Mouse (Mus musculus) frontal cortex, postnatal 36 days (tissue): ENCODE results near the gene Sppl3.

Experiments
- DNase-seq, 2 experiments: peaks; one replicate each; pipeline ENCODE4 v3.0.0; 2022; ENCODE audit warnings: low spot score in 2 of 2

Gene Sppl3

DNA sequence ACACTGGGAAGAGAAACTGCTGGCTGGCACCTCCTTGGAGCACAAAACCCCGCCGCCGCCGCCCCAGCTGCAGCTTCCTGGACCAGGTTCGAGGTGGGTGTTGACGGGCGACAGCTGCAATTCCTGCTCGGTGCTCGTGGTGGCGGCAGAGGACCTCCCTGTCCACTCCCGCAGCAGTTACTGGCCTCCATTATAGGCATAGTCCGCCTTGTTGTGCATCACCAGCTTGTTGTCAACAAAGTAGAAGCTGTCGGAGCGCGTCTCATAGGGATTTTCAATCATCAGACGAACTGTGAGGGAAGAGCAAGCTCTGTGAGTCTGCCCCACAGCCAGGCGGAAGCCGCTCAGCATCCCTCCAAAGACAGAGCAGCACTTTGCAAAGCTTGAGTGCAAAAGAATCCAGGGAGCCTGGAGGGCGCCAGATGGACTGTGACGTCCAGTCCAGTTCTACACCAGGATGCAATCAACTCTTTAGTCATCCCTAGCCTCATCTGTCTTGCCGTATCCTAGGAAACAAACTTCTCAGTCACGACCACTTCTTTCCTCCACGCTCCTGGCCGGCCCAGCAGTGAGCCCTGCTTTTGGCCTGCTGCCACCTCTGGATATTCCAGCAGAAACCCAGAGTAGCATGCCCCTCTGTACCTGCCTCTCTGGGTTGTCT lies 114.4 kb downstream of the Sppl3 start:
- DNase-seq, result peak; percentile 87 to 92

DNA sequence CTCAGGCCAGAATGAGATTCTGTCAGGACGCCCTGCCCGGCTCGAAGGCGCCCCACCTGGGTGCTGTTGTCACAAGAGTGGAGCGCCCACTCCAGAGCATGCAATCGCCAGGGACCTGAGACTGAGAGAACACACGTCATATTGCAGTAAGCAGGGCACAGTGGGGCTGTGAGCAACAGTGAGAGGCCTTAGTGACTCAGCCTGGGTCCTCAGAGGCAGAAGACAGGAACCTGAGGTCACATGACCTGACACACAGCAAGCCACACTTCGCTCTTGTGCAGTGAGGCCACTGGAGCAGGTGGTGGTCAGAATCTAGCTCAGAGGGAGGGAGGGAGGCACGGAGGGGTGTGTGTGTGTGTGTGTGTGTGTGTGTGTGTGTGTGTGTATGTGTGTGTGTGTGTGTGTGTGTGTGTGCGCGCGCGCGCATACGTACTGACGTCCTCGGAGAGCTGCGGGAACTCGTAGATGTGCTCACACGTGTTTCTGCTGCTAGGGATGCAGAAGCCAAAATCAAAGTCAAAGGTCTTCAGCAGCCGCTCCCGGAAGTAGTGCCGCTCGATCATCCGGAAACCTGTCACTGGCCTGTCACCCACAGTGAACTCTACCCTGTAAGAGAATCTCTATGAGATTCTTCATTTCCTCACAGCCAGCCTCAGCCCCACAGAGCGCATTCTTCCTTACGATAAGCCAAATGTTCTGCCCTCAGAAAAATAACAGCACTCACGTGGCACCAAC lies 115.8 kb downstream of the Sppl3 start:
- no peak for DNase-seq

- no peak for DNase-seq
These were observed 116.7 kb downstream of the Sppl3 start for GRCm38 (mm10) chr5:115127421-115128179.

DNA sequence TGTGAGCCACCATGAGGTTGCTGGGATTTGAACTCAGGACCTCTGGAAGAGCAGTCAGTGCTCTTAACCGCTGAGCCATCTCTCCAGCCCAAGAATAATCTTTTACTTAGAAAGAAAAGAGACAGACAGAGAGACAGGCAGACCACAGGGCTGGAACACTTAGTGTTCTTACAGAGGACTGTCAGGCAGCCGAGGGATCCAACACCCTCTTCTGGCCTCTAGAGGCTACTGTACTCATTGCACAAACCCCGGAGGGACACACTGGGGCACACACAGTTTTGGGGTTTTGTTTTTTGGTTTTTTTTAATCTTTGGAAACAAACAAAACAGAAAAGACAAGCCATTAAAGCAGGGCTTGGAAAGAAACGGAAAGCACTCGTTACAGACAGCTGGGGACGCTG lies 118.4 kb downstream of the Sppl3 start:
- no peak for DNase-seq

GRCm38 (mm10) chr5:115132465-115132864 lies 121.5 kb downstream of the Sppl3 start:
- no peak for DNase-seq

DNA sequence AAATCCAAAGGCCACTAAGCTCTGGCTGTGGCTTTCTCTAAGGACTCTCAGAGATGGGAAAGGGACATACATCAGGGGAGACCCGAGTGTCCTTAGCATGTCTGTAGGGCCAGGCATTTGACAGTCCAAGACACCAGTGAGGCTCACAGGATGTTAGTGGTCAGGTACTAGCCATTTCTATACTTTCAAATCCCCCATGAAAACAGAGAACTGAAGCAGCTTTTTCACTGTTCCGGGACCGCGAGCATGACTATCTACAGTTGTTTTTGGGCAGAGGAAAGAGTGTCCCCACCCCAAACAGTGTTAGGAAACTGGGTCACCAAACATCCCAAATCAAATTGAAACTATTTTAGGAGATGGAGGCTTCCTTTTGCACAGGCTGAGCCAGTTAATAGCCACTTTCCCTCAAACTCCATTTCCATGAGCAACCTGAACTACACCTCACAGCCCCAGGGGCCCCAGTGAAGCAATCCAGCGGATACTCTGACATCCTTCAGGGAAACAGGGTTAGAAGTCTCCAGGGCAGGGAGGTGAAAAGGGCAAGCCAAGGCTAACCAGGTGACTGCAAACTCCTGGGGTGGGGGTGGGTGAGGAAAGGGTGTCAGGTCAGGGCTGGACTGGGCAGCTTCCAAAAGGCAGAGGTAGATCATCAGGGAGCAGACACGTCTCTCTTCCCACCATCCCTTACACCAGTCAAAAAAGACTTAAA lies 122.6 kb downstream of the Sppl3 start:
- no peak for DNase-seq

DNA sequence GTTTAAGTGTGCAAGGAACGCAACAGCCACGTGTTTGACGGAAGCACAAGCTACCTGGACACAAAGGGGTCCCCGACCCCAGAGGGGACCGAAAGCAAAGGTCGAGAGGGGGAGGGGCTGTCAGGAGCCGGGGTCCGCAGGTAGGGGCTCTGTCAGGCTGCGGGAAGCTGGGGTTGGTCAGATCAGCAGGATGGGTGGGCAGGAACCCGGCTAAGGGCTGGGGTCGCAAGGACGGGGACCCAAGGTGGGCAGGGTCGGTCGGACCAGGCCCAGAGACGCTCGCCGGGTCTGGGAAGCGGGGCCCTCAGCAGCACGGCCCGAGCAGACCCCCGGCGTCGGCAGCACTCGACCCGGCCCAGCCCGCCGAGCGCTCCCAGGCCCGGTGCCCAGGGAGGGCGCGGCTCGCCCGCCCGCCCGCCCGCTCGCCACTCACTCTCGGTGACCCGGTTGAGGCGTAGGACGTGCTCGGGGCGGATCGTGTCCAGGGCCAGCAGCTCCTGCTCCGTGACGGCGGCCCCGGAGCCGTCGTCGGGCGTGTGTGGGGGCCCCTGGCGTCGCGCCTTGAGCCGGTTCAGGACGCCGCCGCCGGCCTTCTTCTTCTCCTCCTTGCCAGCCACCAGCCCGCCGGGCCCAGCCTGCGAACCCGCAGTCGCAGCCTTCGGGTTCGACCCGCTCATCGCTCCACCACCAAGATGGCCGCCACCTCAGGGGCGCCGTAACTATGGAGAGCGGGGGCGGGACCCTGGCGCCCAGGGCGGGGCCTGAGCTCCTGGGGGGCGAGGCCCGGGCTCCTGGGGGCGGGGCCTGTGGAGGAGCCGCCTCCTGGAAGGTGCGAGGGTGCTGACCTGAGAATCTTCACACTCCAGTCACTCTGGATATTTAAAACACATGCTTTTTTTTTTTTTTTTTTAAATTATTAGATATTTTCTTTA lies 123.6 kb downstream of the Sppl3 start, which contains the start of gene Unc119b:
TSS of gene Unc119b (minus strand) at position 742 of the 932 bp plus-strand sequence.
- DNase-seq, result peak; percentile 82

GRCm38 (mm10) chr5:115139124-115139523 lies 128.2 kb downstream of the Sppl3 start:
- DNase-seq, result no peak

GRCm38 (mm10) chr5:115140726-115141125 lies 129.8 kb downstream of the Sppl3 start:
- DNase-seq, result no peak

GRCm38 (mm10) chr5:115142166-115142697 lies 131.3 kb downstream of the Sppl3 start:
- no peak for DNase-seq

DNA sequence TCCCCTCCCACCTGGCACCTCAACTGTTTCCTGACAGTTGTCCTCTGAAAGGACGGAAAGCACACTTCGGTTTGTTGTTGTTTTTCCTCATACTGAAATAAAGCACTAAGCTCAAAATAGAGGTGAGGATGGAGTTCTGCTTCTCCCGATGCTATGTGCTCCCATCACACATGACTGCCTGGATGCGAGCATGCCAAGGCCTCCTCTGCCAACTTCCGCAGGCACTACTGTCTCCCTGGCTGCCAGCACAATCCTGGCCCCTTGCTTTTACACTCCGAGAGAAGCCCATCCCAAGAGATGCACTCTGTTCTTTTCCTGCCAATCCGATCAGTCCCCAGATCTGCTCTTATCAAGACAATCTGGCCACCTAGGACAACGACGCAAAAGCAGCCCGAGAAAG lies 132.6 kb downstream of the Sppl3 start:
- no peak for DNase-seq

DNA sequence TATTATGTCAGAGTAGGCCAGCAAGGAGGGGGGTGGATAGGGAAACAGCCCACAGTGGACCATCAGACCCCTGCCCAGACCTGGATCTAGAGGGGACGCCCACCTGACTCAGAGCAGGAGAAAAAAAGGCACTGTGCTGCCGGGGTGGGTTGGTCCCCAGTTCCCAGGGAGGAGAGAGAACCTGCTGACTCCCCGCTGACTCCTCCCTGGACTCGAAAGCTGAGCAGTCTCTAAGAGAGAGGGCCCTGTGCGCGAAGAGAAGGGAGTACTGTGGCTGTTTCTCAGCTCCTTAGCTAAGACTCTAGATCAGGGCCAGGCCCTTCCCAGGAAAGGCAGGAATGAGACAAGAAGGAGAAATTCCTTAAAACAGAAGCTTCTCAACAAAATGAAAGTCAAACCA lies 133.5 kb downstream of the Sppl3 start:
- no peak for DNase-seq

DNA sequence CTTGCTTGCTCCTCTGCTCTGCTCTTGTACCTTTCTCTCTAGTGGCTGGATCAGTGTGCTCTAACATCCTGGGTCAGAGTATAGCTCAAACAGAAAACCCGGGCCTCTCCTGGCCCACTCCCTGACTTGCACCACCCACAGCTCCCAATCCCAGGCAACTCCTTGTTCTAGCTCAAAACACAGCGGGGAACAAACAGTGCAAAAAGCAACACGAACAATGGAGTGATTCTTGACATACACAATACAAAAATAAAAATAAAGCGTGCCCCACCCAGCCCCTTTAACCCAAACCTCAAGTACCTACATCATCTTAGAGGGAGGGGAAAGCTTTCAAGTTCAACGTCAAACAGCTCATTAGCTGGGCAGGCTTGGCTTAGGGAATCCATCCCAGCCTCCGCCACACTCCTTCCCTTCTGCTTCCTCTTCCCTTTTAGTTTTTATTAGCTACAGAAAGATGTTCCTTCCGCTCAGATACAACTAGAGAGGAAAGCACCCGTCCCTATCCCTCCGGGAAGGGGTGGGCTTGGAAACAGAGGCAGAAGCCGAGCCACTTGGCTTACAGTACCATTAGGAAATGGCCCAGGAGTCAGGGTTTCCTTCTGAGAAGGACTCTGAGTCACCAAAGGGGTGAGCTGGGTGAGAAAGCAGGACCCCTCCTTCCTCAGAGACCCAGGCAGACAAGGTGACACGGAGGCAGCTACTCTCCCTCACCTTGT lies 134.5 kb downstream of the Sppl3 start:
- DNase-seq, result no peak

DNA sequence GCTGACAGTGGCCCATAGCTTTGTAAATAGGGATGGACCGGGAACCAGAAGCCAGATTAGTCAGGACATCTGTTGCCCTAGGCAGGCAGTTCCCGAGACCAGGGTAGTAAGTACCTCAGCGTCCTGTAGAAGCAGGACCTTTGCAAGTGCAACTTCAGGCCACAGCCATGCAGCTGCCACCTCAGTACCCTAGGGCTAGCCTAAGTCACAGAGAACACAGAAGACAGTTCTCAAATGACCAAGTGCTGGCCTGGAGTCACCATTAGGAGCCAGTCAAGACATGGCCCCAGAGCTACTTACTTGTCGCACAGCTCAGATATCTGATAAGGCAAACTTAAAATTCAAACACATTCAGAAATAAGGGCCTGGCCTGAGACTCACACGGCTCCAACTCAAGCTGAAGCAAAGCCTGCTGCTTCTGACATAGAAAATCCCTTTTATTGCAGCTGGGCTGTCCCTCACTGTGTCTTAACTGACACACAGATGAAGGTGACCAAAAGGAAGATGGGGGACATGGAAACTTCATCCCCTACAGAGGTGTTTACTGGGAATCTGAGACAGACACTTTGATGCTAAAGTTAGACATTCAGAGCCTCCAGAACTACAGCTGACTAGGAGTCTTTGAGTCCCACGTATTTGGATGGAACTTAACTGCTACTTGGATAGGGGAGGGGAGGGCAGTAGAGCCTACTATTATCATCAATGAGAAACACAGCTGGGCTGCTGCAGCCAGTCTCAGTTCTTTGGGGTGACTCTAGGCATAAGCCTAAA lies 135.2 kb downstream of the Sppl3 start:
- DNase-seq, result no peak

- DNase-seq, result no peak
These were observed 135.8 kb downstream of the Sppl3 start for GRCm38 (mm10) chr5:115146747-115147130.

- DNase-seq, result no peak
These were observed 136.5 kb downstream of the Sppl3 start for GRCm38 (mm10) chr5:115147388-115147787.

- DNase-seq, result no peak
These were observed 137.4 kb downstream of the Sppl3 start for GRCm38 (mm10) chr5:115148378-115148777.
